Mouse (Mus musculus): ENCODE measurements around the gene Fmo1.

- TF ChIP-seq GATA1 (IDR thresholded peaks at IDR 0.05; ENCODE audit: borderline replicate concordance, low read length) (no peak), FLI1 (IDR thresholded peaks at IDR 0.05; ENCODE audit: low read length) (no peak)
Measured at GRCm38 (mm10) chr1:162858748-162859130, 7.7 kb downstream of the Fmo1 start.
